Mouse (Mus musculus) CH12.LX (cell line): ENCODE data around the gene Gucy2e. TPM values are rescaled to one million over a fixed set of nuclear protein-coding genes. Genes with fewer than 3 reads are reported as not detected.

Experiments used
- DNase-seq: peaks from one replicate; pipeline ENCODE4 v3.0.0-alpha.2; 2013; ENCODE audit errors: extremely low read depth
- H3K27ac ChIP-seq: 2 replicates; pipeline ENCODE4 v1.5.1; 2012; ENCODE audit warnings: low read depth, mild to moderate bottlenecking, control low read depth, moderate library complexity; ENCODE audit not compliant: insufficient read depth
- H3K27me3 ChIP-seq: replicated peaks from 2 replicates; pipeline ENCODE3; 2012; ENCODE audit warnings: inconsistent platforms
- H3K36me3 ChIP-seq, 2 experiments: replicated peaks in 1 of 2; 2 replicates each; pipeline versions ENCODE3 to v1.6.1; 2012; ENCODE audit warnings: inconsistent platforms in 1 of 2, low read length in 1 of 2, mild to moderate bottlenecking in 1 of 2, mixed read lengths in 1 of 2, moderate library complexity in 1 of 2; ENCODE audit not compliant: control insufficient read depth in 1 of 2, insufficient read depth in 1 of 2
- H3K4me1 ChIP-seq, 2 experiments: 2 replicates each; pipeline ENCODE4 v1.6.1; 2012; ENCODE audit warnings: inconsistent platforms in 1 of 2, moderate library complexity in 1 of 2; ENCODE audit not compliant: insufficient read depth in 2 of 2, control insufficient read depth in 1 of 2
- H3K4me2 ChIP-seq: 2 replicates; pipeline ENCODE4 v1.6.1; 2012; ENCODE audit warnings: low read depth, mild to moderate bottlenecking, control low read depth; ENCODE audit not compliant: poor library complexity, insufficient read depth, severe bottlenecking
- H3K4me3 ChIP-seq, 3 experiments: fragments of 150-350 bp in 1 of 3; sonication (generic) in 1 of 3; replicated peaks in 1 of 3; 2 replicates each; pipeline versions ENCODE3 to v1.5.1; 2011 to 2012; ENCODE audit warnings: low read depth in 2 of 3, low read length in 2 of 3, mild to moderate bottlenecking in 2 of 3, moderate library complexity in 2 of 3, control low read depth in 1 of 3, improper control_type of control experiment in 1 of 3, inconsistent platforms in 1 of 3, mixed read lengths in 1 of 3; ENCODE audit not compliant: poor library complexity in 1 of 3
- H3K79me2 ChIP-seq: replicated peaks from 2 replicates; pipeline ENCODE4 v1.6.1; 2012; ENCODE audit warnings: mild to moderate bottlenecking, moderate library complexity; ENCODE audit not compliant: control insufficient read depth, poor library complexity, insufficient read depth, severe bottlenecking; ENCODE audit errors: extremely low read depth
- H3K9ac ChIP-seq: 2 replicates; pipeline ENCODE4 v1.6.1; 2012; ENCODE audit warnings: low read depth, mild to moderate bottlenecking, control low read depth, moderate library complexity; ENCODE audit not compliant: insufficient read depth
- H3K9me3 ChIP-seq: replicated peaks from 2 replicates; pipeline ENCODE3; 2012; ENCODE audit warnings: low read length, inconsistent platforms, mixed read lengths
- BHLHE40 ChIP-seq: IDR thresholded peaks from 2 replicates; pipeline ENCODE4 v1.6.1; 2011; ENCODE audit warnings: mild to moderate bottlenecking, low read depth, low read length, improper control_type of control experiment
- CHD1 ChIP-seq: IDR thresholded peaks from 2 replicates; pipeline ENCODE4 v1.6.1; 2012; ENCODE audit warnings: low read depth, low read length, improper control_type of control experiment, inconsistent platforms
- CHD2 ChIP-seq: IDR thresholded peaks from 2 replicates; pipeline ENCODE4 v1.6.1; 2011; ENCODE audit warnings: low read length, improper control_type of control experiment
- CTCF ChIP-seq, 2 experiments: IDR thresholded peaks in 1 of 2; conservative IDR thresholded peaks in 1 of 2; 2 replicates each; pipeline ENCODE4 v1.5.1; 2011 to 2012; ENCODE audit warnings: low read depth in 2 of 2, low read length in 2 of 2, improper control_type of control experiment in 1 of 2, inconsistent platforms in 1 of 2, mild to moderate bottlenecking in 1 of 2, moderate library complexity in 1 of 2
- E2F4 ChIP-seq: IDR thresholded peaks from 2 replicates; pipeline ENCODE4 v1.6.1; 2011; ENCODE audit warnings: low read depth, low read length, improper control_type of control experiment; ENCODE audit not compliant: insufficient replicate concordance
- ELF1 ChIP-seq: IDR thresholded peaks from 2 replicates; pipeline ENCODE4 v1.6.1; 2014; ENCODE audit warnings: low read depth, mild to moderate bottlenecking, inconsistent platforms, low read length, improper control_type of control experiment
- EP300 ChIP-seq: IDR thresholded peaks from 2 replicates; pipeline ENCODE4 v1.6.1; 2011; ENCODE audit warnings: low read length, improper control_type of control experiment
- GABPA ChIP-seq: IDR thresholded peaks from 2 replicates; pipeline ENCODE4 v1.6.1; 2012; ENCODE audit warnings: low read depth, low read length, improper control_type of control experiment, inconsistent platforms; ENCODE audit not compliant: insufficient replicate concordance
- HCFC1 ChIP-seq: IDR thresholded peaks from 2 replicates; pipeline ENCODE4 v1.6.1; 2012; ENCODE audit warnings: low read depth, mild to moderate bottlenecking, inconsistent platforms, low read length, improper control_type of control experiment
- IRF4 ChIP-seq: IDR thresholded peaks from 2 replicates; pipeline ENCODE4 v1.6.1; 2014; ENCODE audit warnings: low read depth, mild to moderate bottlenecking, inconsistent platforms, low read length, improper control_type of control experiment
- JUND ChIP-seq: conservative IDR thresholded peaks from 2 replicates; pipeline ENCODE4 v1.6.1; 2011; ENCODE audit warnings: low read depth, low read length, improper control_type of control experiment
- MAFK ChIP-seq: IDR thresholded peaks from 2 replicates; pipeline ENCODE4 v1.6.1; 2011; ENCODE audit warnings: low read length, improper control_type of control experiment; ENCODE audit not compliant: insufficient replicate concordance
- NELFE ChIP-seq: IDR thresholded peaks from 2 replicates; pipeline ENCODE4 v1.6.1; 2011; ENCODE audit warnings: low read depth, low read length, improper control_type of control experiment
- NRF1 ChIP-seq: IDR thresholded peaks from 2 replicates; pipeline ENCODE4 v1.6.1; 2014; ENCODE audit warnings: low read depth, mild to moderate bottlenecking, inconsistent platforms, low read length, improper control_type of control experiment, moderate library complexity
- PAX5 ChIP-seq: IDR thresholded peaks from 2 replicates; pipeline ENCODE4 v1.6.1; 2012; ENCODE audit warnings: low read length, inconsistent platforms, mixed read lengths
- POLR2A ChIP-seq: IDR thresholded peaks from 2 replicates; pipeline ENCODE4 v1.6.1; 2011; ENCODE audit warnings: low read depth, mild to moderate bottlenecking, improper control_type of control experiment, low read length
- POLR2AphosphoS2 ChIP-seq: IDR thresholded peaks from 2 replicates; pipeline ENCODE4 v1.6.1; 2011; ENCODE audit warnings: low read depth, low read length, improper control_type of control experiment
- TBP ChIP-seq: conservative IDR thresholded peaks from 2 replicates; pipeline ENCODE4 v1.6.1; 2011; ENCODE audit warnings: low read depth, low read length, improper control_type of control experiment
- TCF12 ChIP-seq: IDR thresholded peaks from 2 replicates; pipeline ENCODE4 v1.6.1; 2014; ENCODE audit warnings: low read depth, mild to moderate bottlenecking, inconsistent platforms, low read length, improper control_type of control experiment
- UBTF ChIP-seq: IDR thresholded peaks from 2 replicates; pipeline ENCODE4 v1.6.1; 2012; ENCODE audit warnings: low read depth, mild to moderate bottlenecking, inconsistent platforms, low read length, improper control_type of control experiment, moderate library complexity
- USF2 ChIP-seq: conservative IDR thresholded peaks from 2 replicates; pipeline ENCODE4 v1.6.1; 2011; ENCODE audit warnings: low read depth, low read length, improper control_type of control experiment
- ZC3H11A ChIP-seq: IDR thresholded peaks from 2 replicates; pipeline ENCODE4 v1.6.1; 2012; ENCODE audit warnings: low read depth, mild to moderate bottlenecking, inconsistent platforms, low read length, improper control_type of control experiment
- ZKSCAN1 ChIP-seq: IDR thresholded peaks from 2 replicates; pipeline ENCODE4 v1.6.1; 2012; ENCODE audit warnings: low read depth, inconsistent platforms, low read length, improper control_type of control experiment, borderline replicate concordance
- ZNF384 ChIP-seq: IDR thresholded peaks from 2 replicates; pipeline ENCODE4 v1.6.1; 2012; ENCODE audit warnings: low read depth, low read length, improper control_type of control experiment, inconsistent platforms
- dilution Hi-C: fragments of 300-500 bp; cut with MboI; formaldehyde crosslinking; loops from 2 replicates; pipeline ENCODE4 v1.14.3; 2020; ENCODE audit warnings: low sequenced_read_pairs; ENCODE audit not compliant: extremely low pct_unique_long_range_greater_than_20kb, extremely low pct_ligation_motif_present
- in situ Hi-C: fragments of 300-500 bp; cut with MboI; formaldehyde crosslinking; loops from 3 replicates; pipeline ENCODE4 v1.14.3; 2019; ENCODE audit warnings: low sequenced_read_pairs, low pct_ligation_motif_present, low pct_unique_long_range_greater_than_20kb, mixed read lengths
- polyA plus RNA-seq: library from polyadenylated mRNA; unstranded; fragments of >175 nt; gene quantifications from 2 replicates; pipeline ENCODE4 v1.2.1, GENCODE M21; 2012; ENCODE audit warnings: low read depth; ENCODE audit not compliant: insufficient read length
- total RNA-seq, 2 experiments: library from RNA; depleted of rRNA; stranded (reverse); fragments of 300-350 nt in 1 of 2; fragments of >200 nt in 1 of 2; gene quantifications; 2 replicates each; pipeline ENCODE4 v1.2.3; 2012 to 2014

Gucy2e gene
- total and polyA plus RNA-seq, 3 experiments = 0.03 TPM; not detected in 2

DNA sequence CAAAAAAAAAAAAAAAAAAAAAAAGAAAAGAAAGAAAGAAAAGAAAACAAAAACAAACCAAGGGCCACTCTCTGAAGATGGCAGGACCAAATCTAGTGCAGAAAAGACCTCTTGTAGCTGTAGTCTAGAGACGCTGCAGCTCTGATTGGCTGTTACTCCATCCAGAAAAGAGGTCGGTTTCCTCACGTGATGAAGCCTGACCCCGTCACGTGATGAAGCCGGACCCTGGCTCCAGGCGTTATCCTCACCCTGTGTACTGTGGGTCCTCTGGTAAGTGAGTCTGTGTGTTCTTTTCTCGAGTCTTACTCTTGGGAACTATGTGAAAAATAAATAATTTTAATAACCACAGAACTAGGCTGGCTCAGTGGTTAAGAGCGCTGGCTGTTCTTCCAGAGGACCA is 28.6 kb upstream of the Gucy2e start:
- TF ChIP-seq UBTF = no peak
- TF ChIP-seq E2F4 = no peak
- no peak for TF ChIP-seq TCF12
- TF ChIP-seq BHLHE40 = no peak
- TF ChIP-seq CTCF (conservative IDR thresholded peaks at IDR 0.05 in 1 of 2, IDR thresholded peaks at IDR 0.05 in 1 of 2; ENCODE audit: low read depth in 2 of 2, low read length in 2 of 2) = no peak
- no peak for TF ChIP-seq ZC3H11A
- no peak for TF ChIP-seq ZKSCAN1
- TF ChIP-seq POLR2A = no peak
- TF ChIP-seq ZNF384 = no peak; the same call in 1 of the 2 replicates
- TF ChIP-seq, all 38 proteins: peak for 0
- in situ Hi-C loops (loop anchor here (5.0 kb wide), 2 partner anchors 102 to 132 kb away; partner anchors contain the start of genes Chd3, Cyb5d1, Naa38 and Tmem88), dilution Hi-C loops (no loop called here)
- Histone ChIP-seq H3K4me2 (no peak overlapping the region), H3K4me3 (no peak overlapping the region), H3K9me3 (no peaks in the 10 kb centered on the region), H3K9ac (no peak overlapping the region), H3K79me2 (no peaks in the 10 kb centered on the region), H3K4me1 (peaks cover 4 to 54% of the 10 kb centered on the region in 2 experiments; a peak in 3 of 4 replicates), H3K27me3 (no peaks in the 10 kb centered on the region), H3K36me3 (no peaks in the 10 kb centered on the region), H3K27ac (no peak overlapping the region)
- no peak for DNase-seq

DNA sequence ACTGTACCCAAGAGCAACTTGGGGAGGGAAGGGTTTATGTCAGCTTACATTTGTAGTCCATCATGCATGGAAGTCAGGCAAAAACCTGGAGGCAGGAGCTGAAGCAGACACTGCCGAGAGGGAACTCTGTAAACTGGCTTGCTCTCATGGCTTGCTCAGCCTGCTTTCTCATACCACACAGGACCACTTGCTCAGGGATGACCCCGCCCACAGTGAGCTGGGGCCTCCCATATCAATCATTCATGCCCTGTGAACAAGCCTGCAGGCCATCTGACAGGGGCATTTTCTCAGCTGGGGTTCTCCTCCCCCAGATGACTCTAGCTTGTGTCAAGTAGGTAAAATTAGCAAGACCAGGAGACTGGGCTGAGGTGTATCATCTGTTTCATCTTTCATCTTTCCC is 27.4 kb upstream of the Gucy2e start:
- H3K9me3 ChIP-seq = no peaks in the 10 kb centered on the region
- no peaks in the 10 kb centered on the region for H3K79me2 ChIP-seq
- no peak overlapping the region for H3K27ac ChIP-seq
- no peak overlapping the region for H3K9ac ChIP-seq
- H3K36me3 ChIP-seq = no peaks in the 10 kb centered on the region
- in situ Hi-C loops (no loop called here), dilution Hi-C loops (no loop called here)
- H3K27me3 ChIP-seq = no peaks in the 10 kb centered on the region
- peaks cover 8 to 56% of the 10 kb centered on the region in 2 experiments for H3K4me1 ChIP-seq
- H3K4me3 ChIP-seq = no peak overlapping the region
- TF ChIP-seq USF2 = no peak
- no peak for TF ChIP-seq TBP
- TF ChIP-seq EP300 = no peak
- TF ChIP-seq HCFC1 = no peak
- no peak for TF ChIP-seq MAFK
- TF ChIP-seq PAX5 = no peak
- no peak for TF ChIP-seq POLR2AphosphoS2
- TF ChIP-seq CHD1 = no peak
- no peak for TF ChIP-seq ELF1
- no peak for TF ChIP-seq CTCF (conservative IDR thresholded peaks at IDR 0.05 in 1 of 2, IDR thresholded peaks at IDR 0.05 in 1 of 2; ENCODE audit: low read depth in 2 of 2, low read length in 2 of 2)
- no peak for TF ChIP-seq CHD2
- TF ChIP-seq POLR2A = no peak
- no peak for TF ChIP-seq GABPA
- no peak for TF ChIP-seq NRF1
- no peak for TF ChIP-seq IRF4
- no peak for TF ChIP-seq NELFE
- no peak for TF ChIP-seq E2F4
- no peak for TF ChIP-seq JUND
- no peak for DNase-seq
- no peak overlapping the region for H3K4me2 ChIP-seq
